Mouse (Mus musculus) kidney, adult 2 months (tissue): ENCODE measurements at regions not wholly inside any gene's neighbourhood (a gene's known extent, or its start where the extent isn't known, plus 50 kb on each side); places are given as distances from the start of the nearest gene placed in this dataset.

Experiments used
- DNase-seq: peaks from one replicate; pipeline ENCODE4 v3.0.0; 2021
- H3K27ac ChIP-seq: fragments of 200-500 bp; 2 replicates; pipeline ENCODE4 v1.5.1; 2012; ENCODE audit warnings: low read depth, low read length, control low read depth, inconsistent platforms; ENCODE audit not compliant: insufficient read depth
- H3K27me3 ChIP-seq: fragments of 200-500 bp; replicated peaks from 2 replicates; pipeline ENCODE4 v1.6.1; 2012; ENCODE audit warnings: mild to moderate bottlenecking, moderate library complexity, low read length, inconsistent platforms; ENCODE audit not compliant: control insufficient read depth, insufficient read depth
- H3K36me3 ChIP-seq: fragments of 200-500 bp; 2 replicates; pipeline ENCODE4 v1.6.1; 2012; ENCODE audit warnings: mild to moderate bottlenecking, moderate library complexity, low read length, inconsistent platforms; ENCODE audit not compliant: control insufficient read depth, insufficient read depth
- H3K4me1 ChIP-seq: fragments of 200-500 bp; 2 replicates; pipeline ENCODE4 v1.6.1; 2011; ENCODE audit warnings: low read length; ENCODE audit not compliant: control insufficient read depth, insufficient read depth
- H3K4me3 ChIP-seq: fragments of 200-500 bp; 2 replicates; pipeline ENCODE4 v1.5.1; 2011; ENCODE audit warnings: mild to moderate bottlenecking, low read depth, low read length, control low read depth; ENCODE audit not compliant: insufficient read depth
- CTCF ChIP-seq: fragments of 200-500 bp; conservative IDR thresholded peaks from 2 replicates; pipeline ENCODE4 v1.5.1; 2011; ENCODE audit warnings: low read depth, mild to moderate bottlenecking, control low read depth, low read length, moderate library complexity, mixed read lengths; ENCODE audit not compliant: insufficient read depth, insufficient read length
- POLR2A ChIP-seq: fragments of 200-500 bp; IDR thresholded peaks from one replicate; pipeline ENCODE4 v1.6.1; 2011; ENCODE audit warnings: low read depth, low read length, control low read depth
- WGBS: fragments of 180-500 bp; shearing (Covaris S2); methylation state at CpG from one replicate; pipeline ENCODE4 v1.1.7; 2018; 5-methylcytosine and 5-hydroxymethylcytosine counted together

GRCm38 (mm10) chr3:101669743-101670142 lies 65.3 kb upstream of the Atp1a1 start:
- Histone ChIP-seq H3K27ac (peak overlapping the region; percentile 87), H3K36me3 (no peaks in the 10 kb centered on the region), H3K27me3 (no peaks in the 10 kb centered on the region), H3K4me3 (no peak overlapping the region), H3K4me1 (peaks cover 20% of the 10 kb centered on the region)
- no peak for TF ChIP-seq POLR2A
- TF ChIP-seq CTCF, result no peak
- no peak for DNase-seq
- WGBS, result 82% methylated on average over 3 of the region's 3 CpGs

GRCm38 (mm10) chr3:101667767-101668387 lies 63.4 kb upstream of the Atp1a1 start:
- H3K27ac ChIP-seq, result peak overlapping the region; percentile 96
- peak overlapping the region; percentile 18; the same call in 1 of the 2 replicates for H3K4me3 ChIP-seq
- H3K36me3 ChIP-seq, result no peaks in the 10 kb centered on the region
- 81% methylated on average over 10 of the region's 10 CpGs for WGBS
- H3K27me3 ChIP-seq, result no peaks in the 10 kb centered on the region
- DNase-seq, result no peak
- no peak for TF ChIP-seq POLR2A
- TF ChIP-seq CTCF, result no peak
- H3K4me1 ChIP-seq, result peaks cover 20% of the 10 kb centered on the region

GRCm38 (mm10) chr3:101667186-101667585 lies 62.7 kb upstream of the Atp1a1 start:
- Histone ChIP-seq H3K27ac (peak overlapping the region; percentile 96), H3K4me3 (peak overlapping the region; percentile 18; the same call in 1 of the 2 replicates), H3K36me3 (no peaks in the 10 kb centered on the region), H3K4me1 (peaks cover 20% of the 10 kb centered on the region), H3K27me3 (no peaks in the 10 kb centered on the region)
- 35% methylated on average over 4 of the region's 4 CpGs for WGBS
- DNase-seq, result peak; percentile 82
- no peak for TF ChIP-seq POLR2A
- TF ChIP-seq CTCF, result no peak

DNA sequence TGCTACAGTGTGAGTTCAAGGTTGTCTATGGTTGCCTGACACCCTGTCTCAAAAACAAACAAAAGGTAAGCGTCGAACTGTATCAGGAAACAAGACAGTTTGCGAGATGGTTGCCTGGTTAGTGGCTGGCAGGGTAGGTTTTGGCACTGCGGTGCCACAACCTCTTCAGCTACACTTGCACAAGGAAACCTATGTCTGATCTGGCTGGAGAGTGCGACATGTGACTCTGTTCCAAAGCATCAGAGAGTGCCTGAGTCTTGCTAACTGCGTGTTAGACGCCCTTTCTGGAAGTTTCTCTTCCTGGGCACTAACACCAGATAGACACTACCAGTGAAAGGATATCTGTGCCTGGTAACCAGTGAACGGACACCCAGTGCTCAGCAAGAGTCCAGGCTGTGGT lies 62.1 kb upstream of the Atp1a1 start:
- DNase-seq, result no peak
- no peak overlapping the region for H3K4me3 ChIP-seq
- peaks cover 20% of the 10 kb centered on the region for H3K4me1 ChIP-seq
- WGBS, result 70% methylated on average over 8 of the region's 8 CpGs
- peak overlapping the region; percentile 85 for H3K27ac ChIP-seq
- no peaks in the 10 kb centered on the region for H3K27me3 ChIP-seq
- no peak for TF ChIP-seq CTCF
- no peak for TF ChIP-seq POLR2A
- no peaks in the 10 kb centered on the region for H3K36me3 ChIP-seq

DNA sequence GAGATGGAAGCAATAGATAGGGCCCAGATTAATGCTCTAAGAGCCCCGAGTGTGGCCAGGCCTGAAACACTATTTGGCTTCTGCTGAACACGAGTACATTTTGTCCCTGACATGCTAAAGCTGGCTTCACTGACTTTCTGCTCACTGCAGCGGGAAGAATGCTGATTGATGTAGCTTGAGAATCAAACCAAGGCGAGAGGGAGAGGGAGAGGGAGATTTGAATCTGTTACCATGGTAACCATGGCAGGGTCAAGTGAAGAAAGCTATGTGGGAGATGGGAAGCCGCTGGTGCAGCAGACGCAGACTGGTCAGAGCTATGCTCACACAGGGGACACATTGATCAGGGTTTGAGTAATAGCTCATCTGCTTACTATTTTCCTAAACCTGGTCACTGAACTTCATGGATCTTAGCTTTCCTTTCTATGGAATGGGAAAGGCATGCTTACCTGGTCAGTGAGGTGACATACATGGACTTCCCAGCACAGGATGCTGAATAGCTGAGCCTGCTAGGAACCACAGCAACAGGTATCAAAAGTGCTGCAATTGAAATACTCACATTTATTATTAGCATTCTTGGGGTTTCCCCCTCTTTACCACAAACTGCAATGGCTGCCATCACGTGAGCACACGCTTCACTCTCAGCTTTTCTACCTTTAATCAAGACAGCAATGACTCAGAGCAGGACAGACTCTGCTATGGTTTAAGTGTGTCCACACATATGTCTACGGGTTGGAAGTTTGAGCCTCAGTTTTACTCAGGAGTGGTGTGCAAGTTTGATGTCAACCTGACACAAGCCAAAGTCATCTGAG lies 56.9 kb upstream of the Atp1a1 start:
- TF ChIP-seq POLR2A, result no peak
- TF ChIP-seq CTCF, result no peak
- H3K4me3 ChIP-seq, result no peak overlapping the region
- no peaks in the 10 kb centered on the region for H3K27me3 ChIP-seq
- WGBS, result 51% methylated on average over 9 of the region's 9 CpGs
- H3K27ac ChIP-seq, result peak overlapping the region; percentile 7; the same call in 1 of the 2 replicates
- peaks cover 9% of the 10 kb centered on the region; the same call in 1 of the 2 replicates for H3K4me1 ChIP-seq
- no peaks in the 10 kb centered on the region for H3K36me3 ChIP-seq
- no peak for DNase-seq

GRCm38 (mm10) chr3:101660635-101661034 lies 56.2 kb upstream of the Atp1a1 start:
- H3K27ac ChIP-seq, result no peak overlapping the region; the same call in 1 of the 2 replicates
- peaks cover 9% of the 10 kb centered on the region; the same call in 1 of the 2 replicates for H3K4me1 ChIP-seq
- TF ChIP-seq POLR2A, result no peak
- no peak for TF ChIP-seq CTCF
- H3K4me3 ChIP-seq, result no peak overlapping the region
- H3K27me3 ChIP-seq, result no peaks in the 10 kb centered on the region
- H3K36me3 ChIP-seq, result no peaks in the 10 kb centered on the region
- WGBS, result 34% methylated on average over 6 of the region's 6 CpGs
- DNase-seq, result no peak

DNA sequence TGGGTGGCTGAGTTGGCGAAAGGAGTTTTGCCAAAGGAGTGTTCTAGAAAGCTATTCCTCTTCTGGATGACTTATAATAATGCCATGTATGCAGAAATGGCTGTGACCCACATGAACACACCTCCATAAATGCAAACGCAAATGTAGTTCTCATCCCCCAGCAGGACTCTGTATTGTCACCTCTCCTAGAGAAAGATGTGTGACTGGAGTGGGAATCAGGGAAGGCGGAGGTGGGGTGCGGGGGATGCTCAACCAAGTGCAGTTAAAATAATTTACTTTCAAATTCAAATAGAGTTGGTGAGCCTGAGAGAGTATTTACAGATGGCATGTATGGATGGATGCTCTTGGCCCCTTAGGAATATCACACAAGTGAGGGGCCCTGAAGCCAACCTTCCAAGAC lies 55.7 kb upstream of the Atp1a1 start:
- no peak for TF ChIP-seq CTCF
- TF ChIP-seq POLR2A, result no peak
- Histone ChIP-seq H3K4me3 (no peak overlapping the region), H3K27ac (no peak overlapping the region), H3K4me1 (peaks cover 9% of the 10 kb centered on the region; the same call in 1 of the 2 replicates), H3K36me3 (no peaks in the 10 kb centered on the region), H3K27me3 (no peaks in the 10 kb centered on the region)
- no peak for DNase-seq
- WGBS, result 89% methylated on average over 4 of the region's 4 CpGs
